Mouse (Mus musculus): Measurements from ENCODE around the gene Nelfb.

DNA sequence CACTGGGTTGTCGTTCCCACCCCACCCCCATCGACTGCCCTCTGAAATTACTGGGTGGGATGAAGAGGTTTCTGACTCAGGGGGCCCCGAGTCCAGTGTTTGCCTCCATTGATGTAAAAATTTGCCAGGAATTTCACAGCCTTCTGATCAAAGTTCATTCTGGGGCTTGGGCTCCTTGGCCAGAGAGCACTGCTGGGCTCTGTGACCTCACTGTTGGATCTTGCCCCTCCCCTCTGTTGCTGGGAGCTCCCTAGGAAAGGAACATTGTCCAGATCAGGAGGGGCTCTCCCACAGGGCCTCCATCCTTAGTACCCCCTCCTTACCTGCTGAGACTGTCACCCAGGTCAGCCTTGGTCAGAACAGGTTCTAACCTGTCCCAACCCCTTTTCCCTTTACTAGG is 3.2 kb upstream of the Nelfb start, which contains the start of gene Stpg3:
- no peak for TF ChIP-seq CTCF (conservative IDR thresholded peaks at IDR 0.05; ENCODE audit: insufficient read depth, insufficient read length, low read depth, low read length)
- no peak for TF ChIP-seq POLR2A (IDR thresholded peaks at IDR 0.05; ENCODE audit: low read depth, low read length)

All from kidney, adult 2 months (tissue).